Mouse (Mus musculus) left cerebral cortex, adult 9 months (tissue): ENCODE measurements around the gene Phkg1.
"Not testable (repeated sequence)": the region's sequence is repeated elsewhere in the genome, so short reads cannot be mapped to it uniquely, and the experiment has no call there.

ENCODE experiments used
- DNase-seq, 2 experiments: peaks; one replicate each; pipeline ENCODE4 v3.0.0; 2022; ENCODE audit warnings: low spot score in 2 of 2

Gene Phkg1

DNA sequence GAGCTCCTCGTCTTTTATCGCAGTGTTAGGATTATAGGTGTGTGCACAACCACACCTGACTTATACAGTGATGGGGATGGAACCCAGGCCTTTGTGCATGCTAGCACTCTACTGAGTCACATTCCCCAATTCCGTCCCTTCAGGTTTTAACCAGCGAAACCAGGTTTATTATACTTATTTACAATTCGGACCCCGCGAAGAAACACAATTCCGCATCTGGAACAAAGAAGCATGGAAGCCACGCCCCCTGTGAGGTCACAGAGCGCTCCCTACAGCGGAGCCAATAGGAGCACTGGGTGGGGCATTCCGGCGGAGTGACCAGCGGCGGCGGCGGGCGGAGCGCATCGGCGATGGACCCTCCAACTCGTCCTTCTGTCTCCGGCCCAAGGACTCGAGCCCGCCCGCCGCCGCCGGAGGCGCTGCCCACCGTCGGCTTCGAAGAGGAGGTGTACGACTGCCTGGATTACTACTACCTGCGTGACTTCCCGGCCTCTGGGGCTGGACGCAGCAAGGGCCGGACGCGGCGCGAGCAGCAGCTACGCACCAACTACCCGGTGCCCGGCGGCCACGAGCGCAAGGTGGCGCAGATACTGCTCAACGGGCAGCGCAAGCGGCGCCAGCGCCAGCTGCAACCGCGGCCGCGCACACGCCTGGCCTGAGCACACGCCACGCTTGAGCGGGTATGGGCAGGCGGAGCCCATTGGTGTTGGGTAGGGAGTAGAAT is 10.1 kb upstream of the Phkg1 start, which contains the start of gene Nupr1l:
Gene Nupr1l, plus strand, starts transcription at position 299 of the 724 bp plus-strand sequence.
- DNase-seq = peak; percentile 64 to 89

DNA sequence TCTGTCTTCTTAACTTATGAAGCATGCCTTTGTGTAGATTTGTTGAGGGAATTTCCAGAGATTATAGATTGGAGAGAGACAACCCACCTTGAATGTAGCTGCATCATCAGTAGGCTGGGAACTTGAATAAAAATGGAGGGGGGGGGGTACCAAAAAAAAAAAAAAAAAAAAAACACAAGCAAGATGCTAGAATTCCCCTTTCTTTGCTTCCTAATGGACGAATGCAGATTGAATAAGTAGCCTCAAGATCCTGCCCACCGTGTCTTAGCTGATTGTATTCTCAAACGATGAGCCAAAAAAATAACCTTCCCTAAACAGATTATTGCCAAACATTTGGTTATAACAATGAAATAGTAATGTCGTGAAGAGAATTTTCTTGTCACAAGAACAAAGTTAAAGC is 9.4 kb upstream of the Phkg1 start:
- no peak for DNase-seq

DNA sequence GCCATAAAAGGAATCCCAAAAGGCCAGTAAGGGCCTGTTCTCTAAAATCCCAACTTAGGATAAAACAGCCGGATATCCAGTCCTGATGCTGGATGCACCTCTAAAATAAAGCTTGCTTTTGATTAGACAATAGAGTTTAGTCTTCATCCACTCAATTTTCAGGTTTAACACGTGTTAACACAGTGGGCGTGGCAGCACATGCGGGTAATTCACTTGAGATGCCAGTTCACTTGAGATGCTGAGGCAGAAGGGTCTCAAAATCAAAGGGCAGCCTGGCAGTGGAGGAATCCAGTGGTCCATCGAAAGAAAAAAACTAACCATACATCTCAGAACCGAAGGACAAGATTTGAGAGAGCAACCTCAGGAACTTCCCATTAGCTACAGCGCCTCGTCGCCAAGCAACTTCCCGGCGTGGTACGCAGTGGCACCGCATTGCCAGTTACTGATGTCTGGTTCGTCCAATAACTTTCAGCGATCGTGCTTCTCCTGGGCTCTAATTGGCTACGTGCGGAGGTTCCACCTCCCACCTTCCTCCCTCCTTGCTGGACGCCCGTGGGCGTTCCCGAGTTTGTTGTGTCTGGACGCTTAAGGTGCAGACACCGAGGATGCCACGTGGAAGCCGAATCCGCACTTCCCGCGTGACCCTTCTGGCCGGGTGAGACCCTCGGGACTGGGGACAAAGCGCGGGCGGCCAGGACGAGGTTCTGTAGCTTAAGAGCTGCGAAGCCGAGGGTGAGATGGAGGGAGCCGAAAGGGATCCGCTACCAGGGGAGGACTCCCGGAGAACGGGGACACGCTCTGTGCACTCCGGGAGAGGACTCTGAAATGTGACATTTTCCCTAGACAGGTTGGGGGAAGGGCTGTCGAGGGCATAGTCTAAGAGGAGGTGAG is 2.9 kb downstream of the Phkg1 start, which contains the start of gene Zbed5:
Gene Zbed5, plus strand, starts transcription at position 526 of the 891 bp plus-strand sequence.
- DNase-seq = peak; percentile 76 to 91

DNA sequence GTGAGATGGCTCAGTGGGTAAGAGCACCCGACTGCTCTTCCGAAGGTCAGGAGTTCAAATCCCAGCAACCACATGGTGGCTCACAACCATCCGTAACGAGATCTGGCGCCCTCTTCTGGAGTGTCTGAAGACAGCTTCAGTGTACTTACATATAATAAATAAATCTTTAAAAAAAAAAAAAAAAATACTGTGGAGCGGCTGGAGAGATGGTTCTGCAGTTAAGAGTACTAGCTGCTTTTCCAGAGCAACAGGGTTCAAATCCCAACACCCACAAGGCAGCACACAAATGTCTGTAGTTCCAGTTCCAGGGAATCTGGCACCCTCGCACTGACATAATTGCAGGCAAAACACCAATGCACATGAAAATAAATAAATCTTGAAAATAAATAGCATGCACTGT is 8.0 kb downstream of the Phkg1 start:
- DNase-seq = not testable (repeated sequence)

DNA sequence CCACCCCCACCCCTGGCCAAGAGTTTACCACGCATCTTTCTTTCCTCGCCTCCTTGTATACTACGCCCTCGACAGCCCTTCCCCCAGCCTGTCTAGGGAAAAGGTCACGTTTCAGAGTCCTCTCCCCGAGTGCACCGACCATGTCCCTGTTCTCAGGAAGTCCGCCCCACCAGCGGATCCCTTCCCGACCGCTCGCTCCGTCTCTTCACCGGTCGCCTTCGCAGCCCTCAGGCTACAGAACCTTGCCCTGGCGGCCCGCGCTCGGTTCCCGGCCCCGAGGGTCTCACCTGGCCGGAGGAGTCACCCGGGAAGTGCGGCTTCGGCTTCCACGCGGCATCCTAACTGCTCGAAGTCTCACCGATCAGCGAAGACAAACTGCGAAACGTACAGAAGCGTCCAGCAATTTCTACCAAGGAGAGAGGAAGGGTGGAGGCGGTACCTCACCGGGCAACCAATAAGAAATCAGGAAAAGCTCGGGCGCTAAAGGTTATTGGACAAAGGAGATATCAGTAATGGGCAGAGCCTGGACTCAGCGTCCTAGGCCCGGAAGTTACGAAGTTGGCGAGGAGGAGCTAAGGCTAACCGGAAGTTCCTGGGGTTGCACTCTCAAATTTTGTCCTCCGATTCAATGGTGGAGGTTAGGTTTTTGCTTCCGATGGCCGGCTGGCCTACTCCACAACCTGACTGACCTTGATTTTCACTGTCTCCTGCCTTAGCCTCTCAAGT is 11.3 kb downstream of the Phkg1 start, which contains the start of gene Chchd2:
Gene Chchd2, minus strand, starts transcription at position 560 of the 726 bp plus-strand sequence.
- peak; percentile 95 to 97 for DNase-seq

DNA sequence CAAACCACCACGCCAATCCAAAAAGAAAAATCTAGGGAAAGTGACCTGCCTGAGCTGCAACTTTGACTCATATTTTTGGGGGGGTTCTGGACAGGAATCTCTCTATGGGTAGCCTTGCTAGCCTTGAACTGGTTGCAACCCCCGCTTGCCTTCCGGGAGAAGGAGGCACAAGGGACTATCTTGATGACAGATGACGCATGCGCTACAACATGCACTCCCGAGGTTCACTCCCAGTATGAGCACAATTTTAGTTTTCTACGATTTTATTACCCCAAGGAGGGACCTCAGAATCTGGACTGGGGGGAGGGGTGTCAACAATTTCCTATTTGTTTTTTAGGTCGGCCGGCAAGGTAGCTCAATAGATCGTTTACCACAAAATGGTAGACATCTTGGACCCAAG is 12.1 kb downstream of the Phkg1 start:
- no peak for DNase-seq

DNA sequence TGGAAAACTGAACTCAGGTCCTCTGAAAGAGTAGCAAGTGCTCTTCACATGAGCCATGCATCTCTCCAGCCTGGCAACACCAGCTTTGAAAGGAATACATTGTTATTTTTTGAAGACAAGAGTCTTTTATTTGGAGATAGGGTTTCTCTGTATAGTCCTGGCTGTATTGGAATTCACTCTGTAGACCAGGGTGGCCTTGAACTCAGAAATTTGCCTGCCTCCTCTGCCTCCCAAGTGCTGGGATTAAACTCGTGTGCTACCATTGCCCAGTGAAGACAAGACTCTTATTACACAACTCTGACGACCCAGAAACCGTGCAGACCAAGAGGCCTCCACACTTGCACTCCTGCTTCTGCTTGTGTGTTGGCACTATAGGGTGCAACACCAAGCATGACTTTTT is 18.5 kb downstream of the Phkg1 start:
- no peak for DNase-seq

DNA sequence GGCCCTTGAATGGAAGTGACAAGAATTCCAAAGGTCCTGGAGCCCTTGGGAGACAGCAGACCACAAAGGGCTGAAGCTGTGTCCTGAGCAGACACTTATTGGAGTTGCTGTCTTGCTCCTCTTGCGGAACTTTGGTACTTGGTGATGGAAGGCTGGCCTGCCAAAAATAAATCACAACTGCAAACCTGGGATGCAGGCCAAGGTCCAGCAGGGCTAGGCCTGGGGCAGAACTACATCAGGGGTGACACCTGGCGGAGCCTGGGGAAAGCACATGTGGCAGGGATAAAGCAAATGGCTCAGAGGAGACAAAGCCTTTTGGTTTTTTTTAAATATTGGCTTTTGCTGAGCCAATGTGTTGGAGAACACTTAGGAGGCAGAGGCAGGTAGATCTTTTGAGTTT is 19.4 kb downstream of the Phkg1 start:
- peak in 1 of 2 experiments; percentile 44 for DNase-seq

DNA sequence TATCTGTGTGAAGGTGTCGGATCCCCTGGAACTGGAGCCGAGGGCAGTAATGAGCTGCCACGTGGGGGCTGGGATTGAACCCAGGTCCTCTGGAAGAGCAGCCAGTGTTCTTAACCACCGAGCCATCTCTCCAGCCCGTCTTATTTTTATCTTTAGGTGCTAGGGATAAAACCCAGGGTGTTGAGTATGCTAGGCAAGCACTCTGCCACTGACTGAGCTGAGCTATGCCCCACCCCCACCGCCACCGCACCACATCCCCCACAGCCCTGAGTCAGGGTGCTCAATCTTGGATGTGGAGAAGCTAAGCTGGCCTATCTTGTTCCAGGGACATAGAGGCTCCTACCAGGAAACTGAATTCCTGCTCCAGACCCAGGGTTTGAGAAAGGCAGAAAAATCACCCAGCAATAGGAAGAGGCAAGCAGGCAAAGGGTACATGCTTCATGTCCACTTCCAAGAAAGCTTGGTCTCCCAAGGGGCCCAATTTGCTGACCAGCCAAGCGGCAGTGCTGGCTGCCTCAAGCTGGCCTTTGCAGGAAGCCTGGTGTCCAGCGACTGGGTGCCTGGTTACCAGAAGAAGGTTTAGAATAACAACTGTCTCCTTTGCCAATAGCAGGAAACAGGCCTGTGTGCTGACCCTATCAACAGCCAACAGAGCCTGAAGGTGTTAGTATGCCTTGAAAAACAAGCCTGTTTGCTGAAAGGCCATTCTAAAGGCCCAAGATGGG is 20.5 kb downstream of the Phkg1 start:
- DNase-seq = peak in 1 of 2 experiments; percentile 21

DNA sequence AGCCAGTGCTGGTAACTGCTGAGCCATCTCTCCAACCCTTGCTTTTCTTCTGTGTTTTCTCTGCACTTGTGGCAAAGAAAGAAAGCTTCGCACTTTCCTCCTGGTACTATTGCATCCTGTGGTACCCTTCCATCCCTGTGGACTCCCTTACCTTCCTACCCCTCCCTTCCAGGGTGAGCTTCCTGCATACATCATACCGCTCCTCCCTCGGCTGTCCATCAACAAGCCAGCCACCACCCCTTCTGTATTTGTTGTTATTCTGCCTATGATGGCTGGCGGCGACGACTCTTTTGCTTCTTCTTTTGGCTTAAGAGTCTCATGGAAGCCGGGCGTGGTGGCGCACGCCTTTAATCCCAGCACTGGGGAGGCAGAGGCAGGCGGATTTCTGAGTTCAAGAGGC is 23.3 kb downstream of the Phkg1 start:
- DNase-seq = no peak

DNA sequence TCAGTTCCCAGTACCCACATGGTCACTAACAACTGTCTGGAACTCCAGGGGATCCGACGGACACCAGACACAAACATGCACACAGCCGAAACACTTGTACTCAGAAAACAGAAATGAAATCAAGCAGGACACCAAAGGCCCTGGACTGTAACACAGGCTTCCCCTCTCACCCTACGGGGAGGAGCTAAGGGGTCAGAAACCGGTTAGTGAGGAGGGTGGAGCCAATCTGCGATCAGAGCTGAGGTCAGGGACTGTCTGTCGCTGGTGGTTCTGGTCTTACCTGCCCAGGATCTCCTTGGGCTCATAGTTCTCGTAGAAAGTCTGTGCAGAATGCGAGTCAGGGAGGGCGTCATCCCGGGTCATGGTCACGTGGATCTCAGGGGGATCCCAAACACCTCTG is 24.4 kb downstream of the Phkg1 start:
- DNase-seq = no peak

DNA sequence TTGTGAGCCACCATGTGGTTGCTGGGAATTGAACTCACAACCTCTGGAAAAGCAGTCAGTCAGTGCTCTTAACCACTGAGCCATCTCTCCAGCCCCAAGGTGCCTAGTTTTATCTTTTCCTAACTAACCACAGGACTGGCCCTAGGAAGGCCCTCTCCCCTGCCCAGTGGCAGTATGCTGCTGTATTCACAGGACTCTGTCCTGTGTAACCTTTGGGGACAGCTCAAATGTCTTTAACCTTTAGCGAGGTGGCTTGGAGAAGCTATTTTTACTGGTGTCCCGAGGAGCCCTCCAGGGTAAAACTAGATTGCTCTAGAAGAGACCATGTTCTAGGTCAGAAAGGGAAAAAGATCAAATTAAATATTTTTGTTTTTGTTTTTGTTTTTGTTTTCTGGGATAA is 27.1 kb downstream of the Phkg1 start:
- DNase-seq = no peak

DNA sequence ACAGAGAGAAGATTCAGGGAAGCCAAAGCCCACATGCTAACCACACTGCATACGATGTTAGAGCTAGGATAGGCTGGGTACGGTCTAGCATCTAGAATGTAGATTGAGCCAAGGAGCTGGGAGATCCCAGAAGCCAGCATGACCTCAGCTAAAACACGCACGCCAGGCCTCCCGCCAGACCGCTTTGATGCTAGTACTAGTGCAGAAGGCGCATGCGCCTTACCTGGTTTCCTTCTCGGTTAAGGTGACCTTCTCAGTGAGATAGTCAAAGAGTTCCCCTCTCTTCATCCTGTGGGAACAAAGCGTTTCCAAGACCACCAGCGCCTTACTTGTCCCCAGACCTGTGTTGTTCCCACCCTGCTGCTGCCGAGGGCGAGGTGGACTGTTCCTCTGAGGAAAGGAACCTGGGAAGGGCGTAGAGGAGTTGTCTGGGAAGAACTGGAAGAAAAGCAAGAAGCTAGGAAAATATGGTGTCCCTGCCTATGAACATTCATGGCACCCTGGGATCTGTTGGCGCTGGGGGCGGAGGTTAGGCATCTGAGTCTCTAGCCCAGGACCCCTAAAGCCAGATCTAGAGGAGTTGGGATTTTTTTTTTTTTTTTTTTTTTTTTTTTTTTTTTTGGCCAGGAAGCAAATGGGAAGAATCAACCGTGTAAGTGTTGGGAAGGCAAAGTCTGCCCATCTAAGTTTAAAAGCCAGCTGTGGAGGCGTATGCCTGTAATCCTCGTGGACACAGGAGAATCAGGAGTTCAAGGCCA is 28.9 kb downstream of the Phkg1 start:
- DNase-seq = no peak

DNA sequence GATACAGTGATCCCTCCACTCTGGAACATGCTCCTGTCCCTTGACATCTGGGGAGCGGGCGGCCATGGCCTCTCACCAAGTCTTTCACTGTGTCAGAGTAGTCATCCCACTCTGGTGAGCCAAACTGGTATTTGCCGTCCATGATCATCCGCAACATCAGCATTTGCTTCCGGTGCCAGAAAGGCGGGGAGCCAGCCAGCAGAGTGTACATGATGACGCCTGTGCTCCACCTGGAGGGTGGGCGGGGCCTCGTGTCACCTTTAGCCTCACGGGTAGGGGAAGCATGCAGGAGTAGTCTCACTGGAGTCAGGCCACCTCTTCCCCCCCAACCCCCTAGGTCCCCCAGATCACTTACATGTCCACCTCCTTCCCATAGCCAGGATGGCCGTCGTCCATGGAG is 32.5 kb downstream of the Phkg1 start:
- no peak for DNase-seq

DNA sequence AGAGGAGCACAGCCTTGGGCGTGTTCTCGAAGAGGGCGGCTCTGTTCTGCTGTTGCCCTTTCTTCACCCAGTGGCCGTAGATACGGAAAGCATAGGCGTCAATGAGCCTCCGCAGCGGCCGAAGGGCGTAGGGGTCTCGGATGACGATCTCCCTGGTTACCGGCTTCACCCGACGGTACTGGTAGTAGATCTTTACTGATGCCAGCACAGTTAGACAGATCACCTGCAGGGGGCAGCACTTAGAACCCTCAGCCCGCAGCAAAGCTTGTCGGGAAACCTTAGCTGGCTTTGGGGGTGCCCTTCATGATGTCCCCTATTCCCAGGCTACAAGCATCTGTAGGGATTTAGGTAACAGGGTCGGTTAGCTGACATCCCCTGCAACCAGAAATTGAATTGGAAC is 33.9 kb downstream of the Phkg1 start:
- peak in 1 of 2 experiments; percentile 47 for DNase-seq

DNA sequence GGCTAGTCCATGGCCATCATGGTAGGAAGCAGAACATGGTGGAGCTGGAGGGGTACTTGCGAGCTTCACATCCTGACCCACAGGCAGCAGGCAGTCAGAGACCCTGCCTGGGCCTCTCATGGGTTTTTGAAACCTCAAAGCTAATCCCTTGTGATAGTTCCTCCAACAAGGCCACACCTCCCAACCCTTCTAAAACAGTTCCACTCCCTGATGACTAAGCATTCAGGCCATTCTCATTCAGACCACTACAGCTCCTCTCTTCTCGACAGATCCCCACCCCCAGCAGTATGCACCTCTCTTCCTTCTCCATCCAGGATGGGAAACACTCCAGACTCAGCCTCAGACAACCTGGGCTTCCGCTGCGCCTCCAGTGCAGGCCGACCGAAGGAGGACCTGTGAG is 36.0 kb downstream of the Phkg1 start:
- DNase-seq = no peak

DNA sequence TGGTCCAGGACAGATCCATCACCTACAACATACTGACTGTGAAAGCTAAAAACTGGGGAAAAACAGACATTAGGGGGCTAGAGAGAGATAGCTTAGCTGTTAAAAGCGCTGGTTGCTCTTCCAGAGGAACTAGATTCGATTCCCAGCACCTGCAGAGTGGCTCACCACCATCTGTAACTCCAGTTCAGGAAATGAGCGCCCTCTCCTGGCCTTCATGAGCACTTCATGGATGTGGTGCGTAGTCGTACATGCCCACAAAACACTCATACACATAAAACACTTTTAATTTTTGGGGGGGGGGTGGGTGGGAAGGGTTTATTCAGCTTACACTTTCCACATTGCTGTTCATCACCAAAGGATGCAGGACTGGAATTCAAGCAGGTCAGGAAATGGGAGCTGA is 41.9 kb downstream of the Phkg1 start:
- DNase-seq = no peak

DNA sequence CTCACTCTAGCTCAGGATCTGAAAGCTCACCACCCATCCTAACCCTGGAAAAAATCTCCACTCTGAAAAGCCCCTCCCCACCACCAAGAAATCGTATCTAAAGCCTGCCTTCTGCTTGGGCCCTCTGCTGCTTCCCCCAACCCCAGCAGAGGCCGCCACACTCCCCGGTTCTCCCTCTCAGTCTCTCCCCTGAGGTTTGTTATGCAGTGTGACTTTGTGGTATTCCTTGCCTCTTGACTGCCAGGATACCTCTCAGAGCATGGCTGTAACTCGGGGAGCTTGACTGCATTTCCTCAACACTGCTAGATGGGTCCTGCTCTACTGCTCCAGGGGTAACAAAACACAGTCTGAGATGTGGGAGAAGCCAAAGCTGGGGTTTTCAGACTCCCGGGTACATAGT is 43.2 kb downstream of the Phkg1 start:
- DNase-seq = no peak

DNA sequence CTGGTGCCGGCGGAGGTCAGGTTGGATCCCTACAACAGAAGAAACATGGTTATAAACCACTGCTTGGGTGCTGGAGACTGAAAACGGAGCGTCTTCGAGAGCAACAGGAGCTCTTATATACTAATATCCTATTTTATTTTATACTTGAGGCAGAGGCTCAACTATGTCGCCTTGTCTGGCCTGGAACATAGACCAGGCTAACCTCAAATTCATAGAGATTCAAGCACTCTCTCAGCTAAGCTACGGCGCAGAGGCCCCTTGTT is 50.9 kb downstream of the Phkg1 start:
- DNase-seq = no peak

DNA sequence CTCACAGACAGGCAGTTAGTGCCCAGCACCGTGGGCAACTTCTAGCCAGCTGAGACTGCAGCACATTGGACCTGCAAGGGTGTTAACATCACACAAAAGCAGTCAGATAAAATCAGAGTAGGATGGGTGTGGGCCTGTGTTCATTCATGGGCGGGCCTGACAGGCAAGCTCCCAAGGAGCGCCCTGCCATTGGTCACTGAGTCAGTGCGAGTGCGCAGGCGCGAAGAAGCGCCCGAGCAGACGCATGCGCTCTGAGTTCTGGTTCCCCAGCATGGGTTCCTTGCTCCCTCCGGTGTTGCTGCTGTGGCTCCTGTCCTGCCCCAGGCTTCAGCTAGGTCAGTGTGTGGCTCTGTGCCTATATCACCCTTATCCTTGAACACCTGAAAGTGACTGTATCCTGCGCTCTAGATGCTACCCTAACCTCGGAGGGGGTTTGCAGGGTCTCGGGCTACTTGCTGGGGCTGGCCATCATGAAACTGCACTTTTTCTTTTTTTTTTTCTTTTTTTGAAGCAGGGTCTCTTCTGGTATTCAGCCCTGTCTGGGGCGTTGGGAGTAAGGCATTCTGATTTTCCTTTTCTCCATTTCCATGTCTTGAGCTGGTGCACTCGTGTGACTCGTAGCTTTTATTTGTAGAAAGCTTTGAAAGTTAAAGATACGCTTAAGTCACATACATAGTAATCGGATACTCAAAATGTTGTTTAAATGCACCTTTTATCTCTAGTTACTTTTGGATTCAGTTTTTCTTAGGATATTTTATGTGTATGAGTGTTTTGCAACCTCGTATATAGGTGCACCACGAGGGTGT is 51.4 kb downstream of the Phkg1 start, which contains the start of gene Sumf2:
Gene Sumf2, plus strand, starts transcription at position 235 of the 806 bp plus-strand sequence.
- DNase-seq = peak; percentile 88 to 95
